Comparison of ENCODE assay signal across 9 mouse cellular contexts in the genomic region with DNA sequence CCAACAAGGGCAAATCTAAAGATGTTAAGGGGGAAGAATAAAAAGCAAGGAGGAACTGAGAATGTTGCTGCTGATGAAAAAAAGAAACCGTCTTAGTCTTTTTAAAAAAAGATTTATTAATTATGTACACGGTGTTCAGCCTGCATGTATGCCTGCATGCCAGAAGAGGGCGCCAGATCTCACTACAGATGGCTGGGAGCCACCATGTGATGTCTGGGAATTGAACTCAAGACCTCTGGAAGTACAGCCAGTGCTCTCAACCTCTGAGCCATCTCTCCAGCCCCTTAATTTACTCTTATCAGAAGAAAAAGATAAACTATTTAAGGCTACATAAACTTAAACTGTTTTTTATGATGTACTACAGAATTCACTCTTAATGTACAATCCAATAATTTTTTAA. TPM values are rescaled to one million over a fixed set of nuclear protein-coding genes. Genes with fewer than 3 reads are reported as not detected.
DNase-seq lines count a peak whose midpoint lies in the region; ATAC-seq and TF ChIP-seq lines count a peak whose summit lies in the region.
"Had no signal": no experiment of that assay in that cellular context is flagged by ENCODE, and none has a peak within 500 bp of the region (broad histone marks: within the 10 kb centered on the region; RNA-seq: fewer than 3 reads in every experiment).

No protein-coding gene starts in this region.

- no peak overlapping the region for H3K27ac ChIP-seq in heart, adult 2 months
- H3K27ac ChIP-seq in heart, embryonic 12.5 days (ENCODE audit: poor library complexity, severe bottlenecking), result no peak overlapping the region
- no peak overlapping the region for H3K27ac ChIP-seq in olfactory bulb, adult 2 months (ENCODE audit: insufficient read depth, low read depth, low read length)
- H3K27ac ChIP-seq: lung, embryonic 15.5 days had no signal

- no peak overlapping the region for H3K9ac ChIP-seq in heart, adult 2 months (ENCODE audit: low read depth, low read length)
- H3K9ac ChIP-seq in heart, embryonic 12.5 days, result no peak overlapping the region
- H3K9ac ChIP-seq: lung, embryonic 15.5 days had no signal

- DNase-seq in heart, adult 2 months, result peak; percentile 55 to 72
- peak; percentile 82 to 83 for DNase-seq in B cell, adult 2 months
- DNase-seq in adrenal gland, adult 8-10 months, result peak; percentile 17
- DNase-seq in embryo, embryonic 11.5 days (ENCODE audit: low read depth, low spot score), result peak; percentile 37
- peak; percentile 61 to 63 for DNase-seq in kidney, postnatal 25 days
- peak; percentile 57 to 61 for DNase-seq in thymus, postnatal 36 days

- H3K9me3 ChIP-seq in heart, embryonic 12.5 days (replicated peaks), result no peaks in the 10 kb centered on the region
- H3K9me3 ChIP-seq: lung, embryonic 15.5 days had no signal

- no peaks in the 10 kb centered on the region for H3K79me2 ChIP-seq in heart, adult 2 months (replicated peaks; ENCODE audit: control insufficient read depth, insufficient read depth, low read length)

- intact Hi-C loops in heart, adult 2 months (cut with DNase I), result loop anchor here (1.0 to 10.0 kb wide), 3 partner anchors 39 to 332 kb away; no protein-coding TSS in a partner anchor

- 16% methylated on average over 3 of the region's 3 CpGs for WGBS in heart, adult 2 months
- WGBS in heart, embryonic 12.5 days, result 54% methylated on average over 3 of the region's 3 CpGs
- WGBS in olfactory bulb, adult 2 months, result 16% methylated on average over 3 of the region's 3 CpGs

- no peak for TF ChIP-seq EP300 in heart, adult 2 months (IDR thresholded peaks at IDR 0.05; ENCODE audit: insufficient read depth, low read depth, low read length)

- no peak overlapping the region for H3K4me3 ChIP-seq in heart, adult 2 months
- no peak overlapping the region for H3K4me3 ChIP-seq in heart, embryonic 12.5 days
- no peak overlapping the region for H3K4me3 ChIP-seq in olfactory bulb, adult 2 months (ENCODE audit: insufficient read depth, low read depth, low read length)
- H3K4me3 ChIP-seq: lung, embryonic 15.5 days had no signal

- peaks cover 2% of the 10 kb centered on the region; the same call in 1 of the 2 replicates for H3K36me3 ChIP-seq in heart, adult 2 months (ENCODE audit: control insufficient read depth, insufficient read depth, low read length)
- H3K36me3 ChIP-seq in heart, embryonic 12.5 days, result peaks cover 67% of the 10 kb centered on the region

- no peaks in the 10 kb centered on the region for H3K4me1 ChIP-seq in heart, adult 2 months (ENCODE audit: control insufficient read depth, insufficient read depth, low read length)
- no peaks in the 10 kb centered on the region for H3K4me1 ChIP-seq in heart, embryonic 12.5 days (replicated peaks)
- peaks cover 3% of the 10 kb centered on the region; the same call in 1 of the 2 replicates for H3K4me1 ChIP-seq in olfactory bulb, adult 2 months (ENCODE audit: control insufficient read depth, insufficient read depth, low read length)
- H3K4me1 ChIP-seq: lung, embryonic 15.5 days had no signal

- ATAC-seq in heart, embryonic 12.5 days (ENCODE audit: insufficient number of reproducible peaks, low FRiP score), result no peak

- TF ChIP-seq POLR2A in heart, adult 2 months (IDR thresholded peaks at IDR 0.05; ENCODE audit: insufficient read depth, low read depth, low read length), result no peak
- no peak for TF ChIP-seq POLR2A in olfactory bulb, adult 2 months (IDR thresholded peaks at IDR 0.05; ENCODE audit: insufficient read depth, low read depth, low read length)

- no peaks in the 10 kb centered on the region for H3K27me3 ChIP-seq in heart, adult 2 months (ENCODE audit: control insufficient read depth, insufficient read depth, low read length)
- no peaks in the 10 kb centered on the region for H3K27me3 ChIP-seq in heart, embryonic 12.5 days (replicated peaks)
- H3K27me3 ChIP-seq: lung, embryonic 15.5 days had no signal

- no peak overlapping the region for H3K4me2 ChIP-seq in heart, embryonic 12.5 days
- H3K4me2 ChIP-seq: lung, embryonic 15.5 days had no signal

- no peak; the same call in none of the 2 replicates for TF ChIP-seq CTCF in heart, adult 2 months (IDR thresholded peaks at IDR 0.05)
- peak; percentile 34; the same call in 1 of the 2 replicates for TF ChIP-seq CTCF in olfactory bulb, adult 2 months (IDR thresholded peaks at IDR 0.05; ENCODE audit: insufficient read depth, low read depth, low read length)

RNA-seq across cellular contexts. Expression of gene Cpsf6, which starts 16.7 kb away (rescaled TPM):
- 10 to 100 TPM; 30.9 to 35.5 TPM for total RNA-seq in heart, adult 2 months (2021)
- 20.3 and 22.7 TPM in 2 replicates for polyA plus RNA-seq in heart, adult 2 months (2012; rRNA removed)
- 120 TPM in 2 replicates for polyA plus RNA-seq in heart, embryonic 12.5 days (2016; fragmentation: Nextera tagmentation; extraction: Ambion mirVana)
- 10 to 100 TPM; 62.6 to 94.5 (median 80.2) TPM for total RNA-seq in adrenal gland, adult 8-10 months (2022)
- polyA plus RNA-seq in olfactory bulb, adult 2 months (2012; ENCODE audit: insufficient read depth, insufficient read length, low replicate concordance, missing spikeins), result 57.5 and 328 TPM in 2 replicates

Comparison
In these comparisons a context has a peak if more than half of its experiments do, and no peak if none do; other contexts are left out.
1. DNase-seq: peak in every context shown above with its lines; median percentile 82 in B cell, adult 2 months; 64 in heart, adult 2 months; 62 in kidney, postnatal 25 days; 59 in thymus, postnatal 36 days; 37 in embryo, embryonic 11.5 days; 17 in adrenal gland, adult 8-10 months.